Mouse (Mus musculus) urinary bladder, postnatal 14 days (tissue): ENCODE results near the gene Bcl11b.

Experiments
- DNase-seq: peaks from one replicate; pipeline ENCODE4 v3.0.0; 2021; ENCODE audit warnings: low spot score

Bcl11b gene

DNA sequence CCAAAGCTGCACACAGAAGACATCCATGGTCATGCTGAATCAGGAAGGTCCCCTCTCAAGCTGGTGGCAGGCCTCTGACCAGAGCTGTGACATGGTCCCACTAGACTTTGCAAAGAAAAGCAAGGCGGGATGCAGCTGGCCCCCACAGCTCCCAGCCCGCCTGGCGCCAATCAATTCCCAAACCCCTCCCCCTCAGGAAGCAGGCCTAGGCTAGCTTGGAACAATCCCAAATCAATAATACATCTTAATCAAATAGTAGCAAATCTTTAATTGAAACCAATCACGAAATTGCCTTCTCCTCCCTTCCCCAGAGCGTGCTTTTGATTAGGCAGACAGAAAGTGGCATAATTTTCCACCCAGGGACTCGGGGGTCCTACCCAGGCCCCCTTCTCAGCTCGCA, 113.1 kb downstream of the Bcl11b start:
- no peak for DNase-seq

DNA sequence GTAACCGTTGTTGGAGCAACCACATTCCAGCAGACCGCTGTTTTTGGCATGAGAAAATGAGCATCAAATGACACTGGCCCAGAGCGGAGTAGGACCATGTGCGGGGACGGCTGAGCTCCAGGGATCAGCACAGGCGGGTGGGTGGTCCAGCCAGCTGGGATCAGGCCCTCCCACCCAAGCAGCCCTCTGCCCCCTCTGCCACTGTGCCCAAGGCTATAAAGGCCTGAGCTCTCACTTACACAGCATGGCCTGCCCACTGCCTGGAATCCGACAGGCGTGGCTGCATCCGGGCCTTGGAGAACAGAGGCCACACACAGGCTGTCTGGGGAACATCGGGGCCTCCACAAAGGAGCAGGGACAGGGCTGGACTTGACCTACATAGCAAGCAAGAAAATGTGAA, 113.6 kb downstream of the Bcl11b start:
- DNase-seq, result no peak

DNA sequence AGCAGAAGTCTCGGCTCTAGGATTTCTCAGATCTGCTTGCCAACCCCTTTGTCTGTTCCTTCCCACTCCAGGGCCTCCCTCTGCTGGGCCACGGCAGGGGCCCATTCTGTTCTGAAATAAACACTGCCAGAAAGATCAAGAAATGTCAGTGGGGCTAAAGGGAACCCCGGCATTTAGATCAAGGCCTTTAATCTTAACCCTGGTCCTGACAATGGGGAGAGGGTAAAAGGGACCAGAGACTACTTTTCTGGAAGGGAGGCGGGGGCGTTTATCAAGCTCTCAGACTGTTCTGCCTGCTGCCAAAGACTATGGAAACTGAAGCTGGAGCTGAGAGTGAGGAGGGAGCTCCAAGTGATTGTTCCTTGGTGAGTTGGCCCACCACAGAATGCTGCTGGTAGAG, 114.8 kb downstream of the Bcl11b start:
- DNase-seq, result no peak

DNA sequence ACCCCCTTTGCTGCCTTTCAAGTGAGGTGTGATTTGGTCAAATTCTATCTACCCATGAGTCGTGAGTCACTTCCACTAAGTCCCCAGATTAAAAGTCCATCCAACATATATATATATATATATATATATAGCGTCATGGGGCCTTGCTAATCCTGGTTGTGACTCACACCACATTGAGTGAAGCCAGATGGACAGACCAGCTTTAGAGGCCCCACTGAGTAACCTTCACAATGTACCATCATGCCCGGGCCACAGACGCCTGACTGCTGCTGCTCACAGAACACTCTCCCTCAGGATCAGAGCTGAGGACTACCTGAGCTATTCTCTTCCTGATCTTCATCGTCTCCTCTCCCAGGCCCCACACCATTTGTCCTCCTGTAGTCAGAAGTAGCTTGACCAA, 115.4 kb downstream of the Bcl11b start:
- no peak for DNase-seq

DNA sequence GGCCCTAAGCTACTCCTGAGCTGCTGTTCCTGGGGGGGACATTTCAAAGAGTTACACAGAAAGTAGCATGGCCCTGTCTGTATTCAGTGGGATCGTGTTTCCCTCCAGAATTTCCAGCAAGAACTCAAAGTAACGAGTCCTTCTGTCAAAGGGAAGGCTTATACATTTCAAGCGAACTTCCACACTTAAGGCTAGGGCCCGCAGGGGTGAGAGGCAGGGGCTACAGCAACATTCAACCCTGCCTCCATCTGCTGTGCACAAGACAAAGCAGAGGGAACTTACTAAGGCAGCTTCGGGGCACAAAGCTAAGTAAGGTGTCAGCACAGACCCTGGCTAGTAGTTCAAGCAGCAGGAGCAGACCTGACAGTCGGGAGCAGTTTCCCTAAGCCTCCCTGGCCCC, 115.8 kb downstream of the Bcl11b start:
- no peak for DNase-seq

DNA sequence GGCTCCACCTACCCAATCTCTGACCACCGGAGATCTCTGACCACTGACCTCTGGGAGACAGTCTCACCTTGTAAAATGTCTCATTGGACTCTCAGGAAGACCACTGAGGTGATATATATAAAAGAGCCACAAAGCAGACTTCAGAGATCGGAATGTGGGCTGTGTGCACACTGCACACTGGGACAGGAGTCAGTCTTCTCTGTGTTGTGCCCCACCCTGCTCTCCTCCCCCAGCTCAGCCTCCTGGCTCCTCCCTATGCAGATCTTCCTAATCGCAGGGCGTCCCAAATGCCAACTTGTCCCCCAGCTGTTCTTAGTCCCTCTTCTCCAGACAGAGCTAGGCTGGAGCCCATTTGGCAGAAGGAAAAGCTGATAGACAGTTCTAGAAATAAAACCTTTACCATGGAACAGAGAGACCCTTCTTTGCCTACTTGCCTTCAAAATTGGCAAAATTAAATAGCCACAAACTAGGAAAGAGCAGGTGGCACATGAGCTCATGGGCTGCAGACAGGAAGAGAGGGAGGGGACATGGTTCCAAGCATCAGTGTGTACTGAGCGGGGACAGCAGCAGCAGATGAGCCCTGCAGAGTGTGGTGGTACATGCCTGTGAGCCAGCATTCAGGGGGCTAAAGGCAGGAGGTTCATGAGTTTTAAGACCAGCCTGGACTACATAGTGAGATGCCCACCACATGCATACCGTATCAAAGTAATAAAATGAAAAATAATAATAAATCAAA, 118.9 kb downstream of the Bcl11b start:
- DNase-seq, result no peak

DNA sequence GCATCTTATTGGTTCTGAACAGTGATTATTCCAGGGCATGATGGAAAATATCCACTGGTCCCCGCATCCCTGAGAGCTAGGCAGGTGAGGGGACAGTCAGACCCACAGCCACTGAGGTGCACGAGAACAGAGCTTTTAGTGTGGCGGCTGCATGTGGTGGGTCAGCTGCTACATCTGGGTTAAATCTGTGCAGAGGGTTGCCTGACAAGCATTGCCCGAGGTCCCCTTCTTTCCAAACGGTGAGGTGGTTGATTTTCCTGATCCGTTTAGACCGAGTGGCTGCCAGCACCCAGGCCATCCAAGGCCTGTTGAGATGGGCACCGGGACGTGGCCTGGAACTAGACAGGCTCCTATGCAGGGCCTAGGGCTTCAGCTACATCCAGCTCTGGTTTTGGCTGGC, 121.7 kb downstream of the Bcl11b start:
- DNase-seq, result no peak

DNA sequence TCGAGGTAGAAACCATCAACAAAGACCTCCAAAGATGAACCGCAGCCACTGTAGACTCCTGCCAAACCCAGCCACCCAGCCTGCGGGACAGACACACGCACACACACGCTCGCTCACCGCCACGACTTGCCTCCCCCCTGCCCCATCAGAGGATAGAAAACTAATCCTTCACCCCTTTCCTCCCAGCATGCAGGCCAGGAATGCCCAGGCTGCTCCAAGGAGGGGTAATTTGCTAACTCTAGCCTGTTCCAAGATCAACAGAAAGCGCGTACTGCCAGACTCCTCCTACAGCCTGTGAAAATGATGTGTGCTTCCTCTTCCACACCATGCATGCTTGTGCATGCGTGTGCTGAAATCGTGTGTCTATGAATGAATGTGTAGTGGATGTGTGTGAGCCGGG, 122.7 kb downstream of the Bcl11b start:
- no peak for DNase-seq

DNA sequence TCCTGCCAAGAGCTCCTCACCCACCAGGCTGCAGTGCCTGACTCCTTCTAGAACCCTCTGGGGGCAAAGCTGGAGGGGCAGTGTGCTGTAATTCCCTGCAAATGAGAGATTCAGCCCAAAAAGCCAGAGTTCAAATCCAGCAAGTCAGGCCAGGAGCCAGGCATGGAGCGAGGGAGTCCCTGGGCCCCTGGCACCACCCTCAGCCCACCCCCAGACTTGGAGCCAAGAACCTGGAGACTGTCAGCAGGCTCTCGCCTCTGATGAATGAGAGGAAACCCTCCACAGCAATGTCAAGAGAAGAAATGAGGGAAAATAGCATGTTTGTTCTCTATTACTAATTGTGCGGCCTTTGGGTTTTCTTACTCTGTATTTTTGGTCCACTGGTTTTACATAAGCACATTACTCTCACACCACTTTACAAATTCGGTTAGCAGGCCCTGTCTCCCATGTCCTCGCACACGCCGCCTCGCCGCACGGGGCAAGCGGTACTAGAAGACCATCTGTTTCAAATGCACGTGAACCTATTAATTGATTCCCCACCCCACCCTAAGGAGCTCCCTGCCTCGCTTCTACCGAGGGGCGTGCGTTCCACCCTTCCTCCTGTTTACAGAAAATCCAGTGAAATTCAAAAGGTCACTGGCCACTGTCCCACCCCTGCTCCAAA, 124.2 kb downstream of the Bcl11b start:
- DNase-seq, result no peak

DNA sequence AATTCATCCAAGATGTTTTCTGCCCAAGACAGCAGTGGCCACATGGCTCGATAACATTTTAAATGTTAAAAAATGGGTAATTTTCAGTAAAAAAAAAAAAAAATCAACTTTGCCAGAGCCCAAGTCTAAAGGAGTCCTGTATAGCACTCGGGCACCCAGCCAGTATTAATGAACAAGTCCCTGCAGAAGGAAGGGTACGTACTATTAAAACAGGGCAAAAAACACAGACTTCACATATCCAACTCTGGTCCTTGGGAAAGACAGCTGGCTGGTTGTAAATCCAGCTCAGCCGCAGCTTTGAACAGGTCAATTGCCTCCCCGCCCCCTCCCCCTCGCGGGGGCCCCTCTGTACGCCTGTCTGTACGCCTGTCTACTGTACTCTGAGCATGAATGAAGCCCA, 127.2 kb downstream of the Bcl11b start:
- no peak for DNase-seq

DNA sequence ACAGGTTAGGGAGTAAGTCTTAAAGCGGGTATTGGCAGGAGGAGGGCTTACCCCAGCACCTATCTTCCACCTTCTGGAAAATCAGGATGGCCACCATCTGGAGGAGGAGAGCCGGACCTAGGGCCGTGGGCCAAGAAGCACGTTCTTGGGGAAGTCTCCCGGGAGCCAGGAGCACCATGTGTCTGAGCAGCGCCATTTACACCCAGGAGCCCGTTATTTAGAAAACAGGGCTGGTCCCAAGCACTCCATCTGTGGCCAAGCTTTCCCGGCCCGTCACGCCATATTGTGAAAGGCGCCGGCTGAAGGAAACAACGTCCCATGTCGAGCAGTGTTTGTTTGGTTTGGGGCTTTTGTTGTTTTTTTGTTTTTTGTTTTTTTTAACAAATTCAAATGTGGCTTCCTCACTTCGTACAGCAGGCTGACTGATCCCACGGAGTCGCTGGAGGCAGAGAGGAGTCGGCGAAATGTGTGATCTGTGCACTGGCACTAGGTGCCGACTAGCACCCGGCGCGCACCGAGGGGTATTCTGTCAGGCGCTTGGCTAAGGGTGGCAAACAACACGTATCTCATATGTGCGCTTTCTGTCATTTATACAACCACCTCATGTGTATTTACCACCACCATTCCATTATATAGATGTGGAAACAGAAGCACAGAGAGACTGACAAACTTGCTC, 128.8 kb downstream of the Bcl11b start:
- no peak for DNase-seq

DNA sequence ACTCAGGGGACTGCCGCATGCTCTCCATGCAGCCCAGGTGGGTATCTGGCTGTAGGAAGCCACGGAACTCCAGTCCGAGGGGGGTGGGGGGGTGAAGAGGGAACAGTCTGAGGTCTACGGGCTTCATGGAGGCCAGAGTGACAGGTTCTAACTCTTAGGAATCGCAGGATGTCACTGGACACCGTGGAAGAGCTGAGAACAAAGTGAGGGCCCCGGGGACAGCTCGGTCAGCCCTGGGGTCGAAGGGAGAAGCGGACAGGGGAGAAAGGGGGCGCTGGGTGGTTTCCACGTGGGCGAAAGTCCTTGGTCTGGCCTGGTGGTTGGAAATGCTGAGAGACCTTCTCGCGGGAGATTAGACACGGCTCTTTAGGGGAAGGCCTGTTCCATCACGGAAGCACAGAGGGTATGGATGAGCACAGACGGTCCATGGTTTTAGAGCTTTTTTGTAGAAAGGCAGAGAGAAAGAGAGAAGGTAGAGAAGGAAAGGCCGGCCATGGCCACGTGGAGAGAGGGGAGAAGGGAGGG, 133.8 kb downstream of the Bcl11b start:
- DNase-seq, result no peak

DNA sequence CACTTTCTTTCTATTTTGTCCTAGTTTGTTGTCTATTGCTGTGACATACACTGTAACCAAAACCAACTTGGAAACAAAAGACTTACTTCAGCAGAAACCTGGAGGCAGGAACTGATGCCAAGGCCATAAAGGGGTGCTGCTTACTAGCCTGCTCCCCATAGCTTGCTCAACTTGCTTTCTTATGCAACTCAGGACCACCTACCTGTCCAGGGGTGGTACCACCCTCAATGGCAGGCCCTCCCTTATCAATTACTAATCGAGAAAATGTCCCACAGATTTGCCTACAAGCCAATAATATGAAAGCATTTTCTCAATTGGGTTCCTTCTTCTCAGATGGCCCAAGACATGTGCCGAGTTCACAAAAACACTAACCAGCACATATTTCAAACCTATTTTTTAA, 135.1 kb downstream of the Bcl11b start:
- no peak for DNase-seq
